Mouse (Mus musculus) heart, adult 11 months (tissue): ENCODE data around the gene Amigo2.

Experiments used
- DNase-seq: peaks from one replicate; pipeline ENCODE4 v3.0.0; 2022

The Amigo2 gene

GRCm38 (mm10) chr15:97246911-97247790, at the start of gene Amigo2, which contains the start of gene Pced1b:
Gene Amigo2 (minus strand): TSS chr15:97247287.
Gene Pced1b (plus strand): TSS chr15:97247107.
- DNase-seq: peak; percentile 98

- peak; percentile 97 for DNase-seq
Measured at GRCm38 (mm10) chr15:97291291-97292050, 44.4 kb upstream of the Amigo2 start.

- peak; percentile 78 for DNase-seq
Measured at GRCm38 (mm10) chr15:97290351-97290750, 43.3 kb upstream of the Amigo2 start.

DNA sequence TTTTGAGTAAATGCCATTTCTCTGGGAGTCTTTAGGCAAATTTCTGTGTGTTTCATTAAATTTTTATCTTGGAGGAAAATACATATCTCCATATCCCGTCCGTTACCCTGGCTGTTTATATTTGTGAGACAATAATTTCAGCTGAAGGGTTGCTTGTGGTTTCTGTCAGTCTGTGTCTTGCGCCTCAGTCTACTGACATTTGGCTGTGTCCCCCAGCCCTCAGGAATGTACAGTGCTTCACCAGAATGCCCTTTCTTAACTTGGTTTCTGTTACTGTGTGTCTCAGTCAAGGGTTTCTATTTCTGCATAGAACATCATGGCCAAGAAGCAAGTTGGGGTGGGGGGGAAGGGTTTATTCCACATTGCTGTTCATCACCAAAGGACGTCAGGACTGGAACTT, 42.1 kb upstream of the Amigo2 start:
- DNase-seq: no peak

GRCm38 (mm10) chr15:97288690-97289089, 41.6 kb upstream of the Amigo2 start:
- no peak for DNase-seq

DNA sequence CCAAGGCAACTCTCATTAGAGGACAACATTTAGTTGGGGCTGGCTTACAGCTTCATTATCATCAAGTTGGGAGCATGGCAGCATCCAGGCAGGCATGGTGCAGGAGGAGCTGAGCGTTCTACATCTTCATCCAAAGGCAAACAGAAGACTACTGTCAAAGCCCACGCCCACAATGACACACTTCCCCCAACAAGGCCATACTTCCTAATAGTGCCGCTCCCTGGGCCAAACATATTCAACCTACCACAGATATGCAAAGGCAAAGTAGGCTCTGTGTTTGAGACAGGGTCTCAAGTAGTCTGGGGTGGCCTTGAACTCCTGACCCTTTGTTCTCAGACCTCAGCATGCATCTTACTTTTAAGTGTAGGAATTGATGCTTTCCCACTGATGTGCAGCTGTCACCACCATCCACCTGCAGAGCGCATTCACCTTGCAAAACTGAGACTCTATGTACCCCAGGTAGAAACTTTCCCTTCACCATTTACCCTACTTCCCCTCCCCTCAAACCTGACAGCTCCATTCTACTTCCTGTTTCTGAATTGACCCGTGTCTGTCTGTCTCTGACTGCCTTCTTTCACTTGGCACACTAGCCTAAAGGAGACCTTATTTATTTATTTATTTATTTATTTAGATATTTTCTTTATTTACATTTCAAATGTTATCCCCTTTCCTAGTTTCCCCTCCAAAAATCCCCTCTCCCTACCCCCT, 40.5 kb upstream of the Amigo2 start:
- DNase-seq: peak; percentile 68

GRCm38 (mm10) chr15:97286731-97287130, 39.6 kb upstream of the Amigo2 start:
- no peak for DNase-seq

- peak; percentile 71 for DNase-seq
Measured at GRCm38 (mm10) chr15:97285665-97286212, 38.7 kb upstream of the Amigo2 start.

GRCm38 (mm10) chr15:97284201-97284600, 37.1 kb upstream of the Amigo2 start:
- peak; percentile 68 for DNase-seq

DNA sequence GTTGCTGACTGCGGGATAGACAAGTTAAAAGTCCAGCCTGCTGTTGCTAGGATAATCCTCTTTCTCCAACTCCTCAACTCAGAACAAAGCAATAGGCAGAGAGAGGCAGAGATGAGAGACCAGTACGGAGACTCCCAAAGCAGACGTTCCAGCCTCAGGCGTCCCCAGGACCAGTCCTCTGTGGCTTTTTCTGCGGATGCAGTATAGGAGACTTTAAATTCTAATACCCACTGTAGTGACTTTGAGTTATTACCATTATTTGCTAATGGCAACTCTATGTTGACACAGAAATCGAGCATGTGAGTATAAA, 35.4 kb upstream of the Amigo2 start:
- no peak for DNase-seq

DNA sequence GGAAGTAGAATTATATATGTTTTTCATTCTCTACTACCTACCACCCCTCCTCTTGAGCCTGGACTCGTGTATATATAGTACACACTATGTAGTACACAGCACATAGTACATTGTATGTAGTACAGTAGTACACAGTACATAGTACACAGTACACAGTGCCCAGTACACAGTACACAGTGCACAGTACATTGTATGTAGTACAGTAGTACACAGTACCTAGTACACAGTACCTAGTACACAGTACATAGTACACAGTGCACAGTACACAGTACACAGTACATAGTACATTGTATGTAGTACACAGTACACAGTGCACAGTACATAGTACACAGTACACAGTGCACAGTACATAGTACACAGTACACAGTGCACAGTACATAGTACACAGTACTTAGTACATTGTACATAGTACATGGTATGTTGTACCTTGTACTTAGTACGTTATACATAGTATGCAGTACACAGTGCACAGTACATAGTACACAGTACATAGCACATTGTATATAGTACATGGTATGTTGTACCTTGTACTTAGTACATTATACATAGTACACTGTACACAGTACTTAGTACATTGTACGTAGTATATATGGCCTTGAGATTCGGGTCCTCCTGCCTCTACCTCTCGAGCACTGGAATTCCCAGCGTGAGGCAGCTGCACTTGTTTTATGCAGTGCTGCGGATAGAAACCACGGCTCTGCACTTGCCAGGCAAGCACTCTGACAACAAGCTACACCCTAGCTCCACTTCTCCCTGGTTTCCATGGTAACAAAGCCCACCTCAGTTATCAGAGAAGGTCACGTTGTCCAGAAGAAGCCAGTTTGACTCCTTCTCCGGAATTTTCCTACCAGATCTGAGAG, 34.9 kb upstream of the Amigo2 start:
- peak; percentile 69 for DNase-seq

GRCm38 (mm10) chr15:97280776-97281175, 33.7 kb upstream of the Amigo2 start:
- peak; percentile 44 for DNase-seq

GRCm38 (mm10) chr15:97280131-97280530, 33.0 kb upstream of the Amigo2 start:
- peak; percentile 64 for DNase-seq

- peak; percentile 83 for DNase-seq
Measured at GRCm38 (mm10) chr15:97278340-97278948, 31.4 kb upstream of the Amigo2 start.

DNA sequence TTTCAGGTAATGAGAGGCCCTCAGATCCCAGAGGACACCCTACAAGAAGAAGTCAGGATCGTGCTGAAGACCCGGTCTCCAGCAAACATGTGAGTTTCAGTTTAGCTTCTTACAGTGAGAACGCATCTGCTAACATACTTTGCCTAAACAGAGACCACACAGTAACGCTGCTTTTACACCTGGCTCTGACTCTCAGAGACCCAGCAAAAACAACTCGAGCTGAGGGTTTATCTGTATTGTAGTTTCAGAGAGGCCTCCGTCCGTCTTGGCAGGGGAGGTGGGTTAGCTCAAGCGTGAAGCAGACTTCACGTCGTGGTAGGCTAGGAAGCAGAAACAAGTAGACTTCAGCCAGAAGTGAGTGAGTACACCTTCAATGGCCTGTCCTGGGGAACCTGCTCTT, 30.2 kb upstream of the Amigo2 start:
- DNase-seq: peak; percentile 79

- DNase-seq: peak; percentile 65
Measured at GRCm38 (mm10) chr15:97276660-97277153, 29.6 kb upstream of the Amigo2 start.

DNA sequence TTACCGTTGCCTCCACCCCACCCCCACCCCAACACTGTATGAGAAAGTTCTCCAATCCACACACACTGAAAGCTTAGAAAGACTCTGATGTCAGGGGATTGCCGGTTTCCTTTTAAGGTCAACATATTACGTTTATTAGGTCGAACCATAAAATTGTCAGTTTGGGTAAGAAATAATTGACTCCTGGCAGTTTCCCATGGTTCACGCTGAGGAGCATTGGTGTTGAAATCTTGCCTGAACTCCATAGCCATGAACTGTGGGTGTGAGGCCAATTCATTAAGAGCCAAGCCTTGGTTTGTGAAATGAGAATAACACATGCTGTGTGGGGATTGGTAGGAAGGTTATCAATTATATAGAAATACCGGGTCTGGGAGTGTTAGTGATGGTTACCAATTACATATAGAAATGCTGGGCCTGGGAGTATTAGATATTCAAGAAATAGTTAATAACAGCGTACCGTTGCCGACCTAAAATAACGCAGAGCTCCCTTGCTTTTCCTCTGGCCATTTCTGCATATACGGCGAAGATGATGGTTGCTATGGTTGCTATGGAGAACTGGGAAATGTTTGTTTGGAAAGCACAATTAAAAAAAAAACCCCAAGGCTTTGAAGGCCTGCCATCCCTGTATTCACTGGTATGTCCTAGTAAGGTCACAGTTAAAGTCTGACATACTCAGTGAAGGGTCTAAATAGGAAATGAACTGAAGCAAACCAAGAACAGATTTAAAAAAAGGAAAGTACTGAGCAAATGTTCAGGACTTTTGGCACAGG, 28.7 kb upstream of the Amigo2 start:
- DNase-seq: peak; percentile 54

DNA sequence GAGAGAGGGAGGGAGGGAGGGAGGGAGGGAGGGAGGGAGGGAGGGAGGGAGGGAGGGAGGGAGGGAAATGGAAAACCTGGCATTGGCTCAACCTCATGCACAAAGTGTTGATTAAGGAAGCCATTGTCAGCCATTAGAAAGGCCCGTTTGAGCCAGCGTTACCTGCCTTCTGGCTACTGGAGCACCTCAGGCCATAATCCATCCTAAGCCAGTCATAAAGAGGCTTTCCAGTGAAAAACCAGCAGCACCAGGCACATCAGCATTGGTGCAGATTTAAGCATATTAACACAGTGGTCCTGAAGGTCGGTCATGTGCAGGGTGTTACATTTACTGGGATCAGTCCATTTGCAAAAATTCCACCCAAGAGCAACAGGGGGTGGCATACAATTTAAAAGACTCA, 25.7 kb upstream of the Amigo2 start:
- DNase-seq: peak; percentile 73

DNA sequence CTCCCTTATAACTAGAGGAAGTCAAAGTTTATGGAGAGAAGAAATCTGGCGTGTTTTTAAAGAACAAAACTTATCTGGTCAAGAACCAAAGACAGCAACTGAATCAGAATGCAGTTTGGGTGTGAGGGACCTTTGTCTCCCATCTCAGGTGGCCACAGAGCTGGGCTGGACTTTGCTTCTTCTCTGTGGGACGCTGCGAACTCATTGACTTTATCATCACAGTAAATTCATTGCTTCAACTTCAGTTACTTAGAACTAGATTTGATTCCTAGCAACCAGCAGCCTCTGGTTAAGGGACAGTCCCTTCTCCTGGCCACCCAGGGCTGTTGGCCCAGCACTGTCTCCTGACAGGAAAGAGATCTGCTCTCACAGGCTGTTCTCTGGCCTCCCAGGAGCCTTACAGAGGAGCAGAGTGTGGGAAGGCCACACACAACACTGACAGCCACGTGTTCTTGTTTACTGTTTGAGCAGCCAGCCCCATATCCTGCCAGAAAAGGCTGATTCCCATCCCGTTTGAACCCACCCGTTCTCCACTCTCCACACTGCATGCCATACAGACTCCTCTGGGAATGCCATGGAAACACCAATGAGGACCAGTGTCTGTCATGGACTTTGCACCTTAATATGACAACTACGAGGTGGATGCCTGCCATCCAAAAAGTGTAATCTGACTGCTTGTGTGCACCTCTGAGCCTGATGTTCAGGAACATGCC, 25.1 kb upstream of the Amigo2 start:
- DNase-seq: peak; percentile 97
